Comparison of ENCODE assay signal across 9 mouse cellular contexts in the genomic region with DNA sequence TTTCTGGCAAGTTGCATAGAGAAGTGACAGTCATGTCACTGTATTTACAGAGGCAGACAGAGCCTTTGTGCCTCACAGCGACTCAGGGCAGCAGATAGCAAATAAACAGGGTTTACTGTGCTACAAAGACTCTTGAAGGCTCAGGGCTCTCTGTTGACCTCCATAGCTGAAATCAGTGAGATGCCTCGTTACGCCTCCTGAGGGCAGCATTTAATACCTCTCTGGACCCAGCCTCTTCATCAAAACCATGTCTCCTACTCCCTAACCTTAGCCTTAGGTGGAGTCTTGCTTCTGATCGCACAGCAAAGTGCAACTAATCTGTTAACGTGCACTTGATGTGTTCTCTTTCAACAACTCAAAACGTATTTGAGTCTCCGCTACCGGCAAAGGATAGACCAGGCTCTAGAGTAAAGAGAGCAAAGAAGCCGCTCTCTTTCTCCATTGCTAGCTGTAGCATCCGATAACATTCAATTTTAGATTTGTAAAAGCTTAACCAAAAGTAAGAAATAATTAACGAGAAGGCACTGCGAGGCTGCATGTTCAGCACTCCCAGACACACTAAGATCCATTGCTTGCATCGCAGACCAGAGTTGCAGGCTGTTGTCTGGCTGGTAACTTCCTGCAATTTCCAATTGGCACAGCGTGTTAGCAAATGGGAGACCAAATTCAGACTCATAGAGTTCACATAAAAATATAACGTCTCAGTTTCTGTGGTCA.
DNase-seq lines count a peak whose midpoint lies in the region; ATAC-seq and TF ChIP-seq lines count a peak whose summit lies in the region.
"Had no signal": no experiment of that assay in that cellular context is flagged by ENCODE, and none has a peak within 500 bp of the region (broad histone marks: within the 10 kb centered on the region; RNA-seq: fewer than 3 reads in every experiment).

No protein-coding gene starts in this region.

- TF ChIP-seq POLR2A in spleen, adult 2 months (IDR thresholded peaks at IDR 0.05; ENCODE audit: low read depth, low read length) = no peak

- no peaks in the 10 kb centered on the region for H3K27me3 ChIP-seq in spleen, adult 2 months (ENCODE audit: control insufficient read depth, insufficient read depth, low read length)

- 59% methylated on average over 15 of the region's 15 CpGs for WGBS in spleen, adult 2 months

- DNase-seq in frontal cortex, postnatal 36 days (ENCODE audit: low spot score in 2 of 2) = no peak
- DNase-seq in spleen, adult 2 months (ENCODE audit: low read depth in 1 of 2, low spot score in 2 of 2) = peak; percentile 4 to 29
- DNase-seq in spleen, adult 12 weeks (ENCODE audit: low spot score) = no peak
- peak; percentile 71 to 72 for DNase-seq in cerebellum, postnatal 14 days
- peak; percentile 14 for DNase-seq in induced T-regulatory cell, adult 2 months (ENCODE audit: low read depth)
- peak; percentile 80 for DNase-seq in lung, postnatal 36 days

- ATAC-seq in frontal cortex, adult (ENCODE audit: low TSS enrichment) = peak; percentile 68
- ATAC-seq in erythroid progenitor cell, adult 5-6 weeks (replicated peaks; ENCODE audit: low FRiP score, poor library complexity, severe bottlenecking) = no peak

- peak; percentile 40; the same call in 1 of the 2 replicates for TF ChIP-seq CTCF in spleen, adult 2 months (IDR thresholded peaks at IDR 0.05; ENCODE audit: extremely low read depth, insufficient read depth, insufficient read length, insufficient replicate concordance)

- no peak overlapping the region for H3K4me3 ChIP-seq in spleen, adult 2 months (ENCODE audit: extremely low read depth, insufficient read depth, insufficient read length)

- H3K36me3 ChIP-seq in spleen, adult 2 months (ENCODE audit: control insufficient read depth, insufficient read depth, low read length) = no peaks in the 10 kb centered on the region
- H3K36me3 ChIP-seq: G1E had no signal

- H3K4me1 ChIP-seq in spleen, adult 2 months (ENCODE audit: control insufficient read depth, insufficient read depth, insufficient read length) = no peaks in the 10 kb centered on the region

- no peak overlapping the region for H3K27ac ChIP-seq in spleen, adult 2 months (ENCODE audit: insufficient read depth, low read length)

Comparison
In these comparisons a context has a peak if more than half of its experiments do, and no peak if none do; other contexts are left out.
1. DNase-seq: peak in spleen, adult 2 months (2 of 2), cerebellum, postnatal 14 days (2 of 2), induced T-regulatory cell, adult 2 months (single experiment) and lung, postnatal 36 days (single experiment); none in frontal cortex, postnatal 36 days (0 of 2) and spleen, adult 12 weeks (single experiment).